Mouse (Mus musculus) forebrain, embryonic 16.5 days (tissue): Measurements from ENCODE around the gene Gm44511. TPM values are rescaled to one million over a fixed set of nuclear protein-coding genes. Genes with fewer than 3 reads are reported as not detected.

Experiments used
- ATAC-seq: fragments of 200-750 bp; cut with Nextera tagmentation; 2 replicates; pipeline ENCODE4 v1.8.0; 2017; ENCODE audit warnings: mild to moderate bottlenecking, moderate library complexity
- H3K27ac ChIP-seq: fragments of 300-500 bp; sonication (generic); 2 replicates; pipeline ENCODE4 v1.5.1; 2014; ENCODE audit warnings: low read length, control low read depth
- H3K27me3 ChIP-seq: fragments of 300-500 bp; sonication (generic); replicated peaks from 2 replicates; pipeline ENCODE4 v1.6.1; 2014; ENCODE audit warnings: low read length; ENCODE audit not compliant: control insufficient read depth, insufficient read depth
- H3K36me3 ChIP-seq: fragments of 300-500 bp; sonication (generic); 2 replicates; pipeline ENCODE4 v1.6.1; 2014; ENCODE audit not compliant: control insufficient read depth, insufficient read depth
- H3K4me1 ChIP-seq: fragments of 300-500 bp; sonication (generic); replicated peaks from 2 replicates; pipeline ENCODE4 v1.6.1; 2014; ENCODE audit warnings: low read length; ENCODE audit not compliant: control insufficient read depth, insufficient read depth
- H3K4me2 ChIP-seq: fragments of 300-500 bp; sonication (generic); 2 replicates; pipeline ENCODE4 v1.6.1; 2014; ENCODE audit warnings: mild to moderate bottlenecking, low read length, control low read depth
- H3K4me3 ChIP-seq: fragments of 300-500 bp; sonication (generic); replicated peaks from 2 replicates; pipeline ENCODE4 v1.5.1; 2014; ENCODE audit warnings: mild to moderate bottlenecking, low read length, control low read depth
- H3K9ac ChIP-seq: fragments of 300-500 bp; sonication (generic); replicated peaks from 2 replicates; pipeline ENCODE4 v1.6.1; 2014; ENCODE audit warnings: low read depth, low read length, control low read depth
- H3K9me3 ChIP-seq: fragments of 300-500 bp; sonication (generic); 2 replicates; pipeline ENCODE4 v1.6.1; 2016; ENCODE audit warnings: low read length; ENCODE audit not compliant: control insufficient read depth
- WGBS: fragments of 180-500 bp; shearing (Covaris S2); extraction: QIAGEN DNeasy Blood & Tissue Kit; methylation state at CpG from one replicate; pipeline ENCODE4 v1.1.7; 2014; 5-methylcytosine and 5-hydroxymethylcytosine counted together
- polyA plus RNA-seq: library from polyadenylated mRNA; unstranded; fragments of >200 nt; fragmentation: Nextera tagmentation; extraction: Ambion mirVana; gene quantifications from 2 replicates; pipeline ENCODE4 v1.2.1, GENCODE M21; 2015

Gene Gm44511
- polyA plus RNA-seq, 1 experiment from 2014 or later: not detected

GRCm38 (mm10) chr6:128836955-128837334 lies 10.8 kb upstream of the Gm44511 start:
- H3K36me3 ChIP-seq: no peaks in the 10 kb centered on the region
- 79% methylated on average over 6 of the region's 6 CpGs for WGBS
- peaks cover 15% of the 10 kb centered on the region for H3K4me1 ChIP-seq
- H3K9ac ChIP-seq: no peak overlapping the region
- peak overlapping the region; percentile 93 for H3K4me3 ChIP-seq
- peak overlapping the region; percentile 49 for H3K4me2 ChIP-seq
- ATAC-seq: no peak
- no peaks in the 10 kb centered on the region for H3K27me3 ChIP-seq
- peak overlapping the region; percentile 94 for H3K27ac ChIP-seq
- no peaks in the 10 kb centered on the region for H3K9me3 ChIP-seq

GRCm38 (mm10) chr6:128836191-128836954 lies 10.3 kb upstream of the Gm44511 start:
- H3K9ac ChIP-seq: no peak overlapping the region
- 75% methylated on average over 8 of the region's 8 CpGs for WGBS
- no peak overlapping the region for H3K4me3 ChIP-seq
- no peaks in the 10 kb centered on the region for H3K36me3 ChIP-seq
- H3K27me3 ChIP-seq: no peaks in the 10 kb centered on the region
- H3K27ac ChIP-seq: no peak overlapping the region
- H3K4me2 ChIP-seq: no peak overlapping the region
- no peaks in the 10 kb centered on the region for H3K9me3 ChIP-seq
- ATAC-seq: no peak
- H3K4me1 ChIP-seq: peaks cover 11% of the 10 kb centered on the region

GRCm38 (mm10) chr6:128835571-128835970 lies 9.5 kb upstream of the Gm44511 start:
- WGBS: 89% methylated on average over 4 of the region's 4 CpGs

GRCm38 (mm10) chr6:128833046-128833445 lies 6.9 kb upstream of the Gm44511 start:
- no peak for ATAC-seq
- no peaks in the 10 kb centered on the region for H3K36me3 ChIP-seq

More at GRCm38 (mm10) chr6:128835571-128835970, 9.5 kb upstream of the Gm44511 start:
- Histone ChIP-seq H3K4me3 (no peak overlapping the region), H3K9ac (no peak overlapping the region), H3K27ac (no peak overlapping the region), H3K36me3 (no peaks in the 10 kb centered on the region), H3K9me3 (no peaks in the 10 kb centered on the region), H3K27me3 (no peaks in the 10 kb centered on the region), H3K4me1 (peaks cover 11% of the 10 kb centered on the region), H3K4me2 (no peak overlapping the region)
- no peak for ATAC-seq

GRCm38 (mm10) chr6:128829837-128830236 lies 3.7 kb upstream of the Gm44511 start:
- no peak overlapping the region for H3K4me2 ChIP-seq
- no peak overlapping the region for H3K4me3 ChIP-seq
- no peaks in the 10 kb centered on the region for H3K27me3 ChIP-seq
- H3K9ac ChIP-seq: no peak overlapping the region
- no peak for ATAC-seq
- H3K36me3 ChIP-seq: no peaks in the 10 kb centered on the region
- 69% methylated on average over 4 of the region's 4 CpGs for WGBS
- no peaks in the 10 kb centered on the region for H3K4me1 ChIP-seq
- H3K9me3 ChIP-seq: no peaks in the 10 kb centered on the region
- H3K27ac ChIP-seq: no peak overlapping the region

More at GRCm38 (mm10) chr6:128833046-128833445, 6.9 kb upstream of the Gm44511 start:
- no peaks in the 10 kb centered on the region for H3K27me3 ChIP-seq
- H3K9me3 ChIP-seq: no peaks in the 10 kb centered on the region
- H3K4me2 ChIP-seq: no peak overlapping the region
- 89% methylated on average over 10 of the region's 10 CpGs for WGBS
- no peak overlapping the region for H3K9ac ChIP-seq
- H3K4me1 ChIP-seq: peaks cover 5% of the 10 kb centered on the region
- no peak overlapping the region for H3K27ac ChIP-seq
- H3K4me3 ChIP-seq: no peak overlapping the region

- no peaks in the 10 kb centered on the region for H3K27me3 ChIP-seq
- no peak for ATAC-seq
- no peaks in the 10 kb centered on the region for H3K9me3 ChIP-seq
- H3K4me1 ChIP-seq: no peaks in the 10 kb centered on the region
- 87% methylated on average over 3 of the region's 3 CpGs for WGBS
- no peak overlapping the region for H3K9ac ChIP-seq
- H3K36me3 ChIP-seq: no peaks in the 10 kb centered on the region
- no peak overlapping the region for H3K27ac ChIP-seq
- H3K4me3 ChIP-seq: no peak overlapping the region
- H3K4me2 ChIP-seq: no peak overlapping the region
Observed at GRCm38 (mm10) chr6:128826781-128827180, 666 bp upstream of the Gm44511 start.

- no peaks in the 10 kb centered on the region for H3K27me3 ChIP-seq
- 70% methylated on average over 4 of the region's 4 CpGs for WGBS
- no peaks in the 10 kb centered on the region for H3K36me3 ChIP-seq
- H3K4me1 ChIP-seq: no peaks in the 10 kb centered on the region
- no peak overlapping the region for H3K4me3 ChIP-seq
- H3K4me2 ChIP-seq: no peak overlapping the region
- no peak for ATAC-seq
- H3K27ac ChIP-seq: no peak overlapping the region
- no peaks in the 10 kb centered on the region for H3K9me3 ChIP-seq
- no peak overlapping the region for H3K9ac ChIP-seq
Observed at GRCm38 (mm10) chr6:128818083-128818802, 7.9 kb downstream of the Gm44511 start.

GRCm38 (mm10) chr6:128808532-128808931 lies 17.6 kb downstream of the Gm44511 start:
- Histone ChIP-seq H3K4me3 (no peak overlapping the region), H3K9ac (no peak overlapping the region), H3K9me3 (no peaks in the 10 kb centered on the region), H3K4me2 (no peak overlapping the region), H3K27me3 (no peaks in the 10 kb centered on the region), H3K4me1 (no peaks in the 10 kb centered on the region), H3K36me3 (no peaks in the 10 kb centered on the region), H3K27ac (no peak overlapping the region)
- WGBS: 86% methylated on average over 5 of the region's 5 CpGs
- ATAC-seq: no peak

- Histone ChIP-seq H3K27ac (no peak overlapping the region), H3K27me3 (no peaks in the 10 kb centered on the region), H3K4me3 (no peak overlapping the region), H3K4me1 (0 out of 2 replicates have a peak, but pooled peaks cover 2% of the 10 kb centered on the region), H3K9me3 (no peaks in the 10 kb centered on the region), H3K4me2 (no peak overlapping the region), H3K9ac (no peak overlapping the region), H3K36me3 (no peaks in the 10 kb centered on the region)
- no peak for ATAC-seq
- WGBS: 66% methylated on average over 3 of the region's 3 CpGs
Observed at GRCm38 (mm10) chr6:128807021-128807420, 19.1 kb downstream of the Gm44511 start.
